Mouse (Mus musculus) G1E (cell line): ENCODE measurements around the gene Gm10073. TPM values are rescaled to one million over a fixed set of nuclear protein-coding genes. Genes with fewer than 3 reads are reported as not detected.
"Not testable (repeated sequence)": the region's sequence is repeated elsewhere in the genome, so short reads cannot be mapped to it uniquely, and the experiment has no call there.

ENCODE experiments used
- ATAC-seq: 2 replicates; pipeline ENCODE4 v1.8.0; 2016; ENCODE audit warnings: mild to moderate bottlenecking; ENCODE audit not compliant: insufficient number of reproducible peaks, poor library complexity, low FRiP score, severe bottlenecking; ENCODE audit errors: extremely low read depth
- DNase-seq: peaks from one replicate; pipeline ENCODE4 v3.0.0; 2012; ENCODE audit warnings: low spot score
- H3K27me3 ChIP-seq: 2 replicates; pipeline ENCODE4 v1.6.1; 2012; ENCODE audit warnings: mild to moderate bottlenecking, low read length, inconsistent platforms; ENCODE audit not compliant: insufficient read depth
- H3K36me3 ChIP-seq: replicated peaks from 2 replicates; pipeline ENCODE3; 2012; ENCODE audit warnings: mild to moderate bottlenecking, inconsistent platforms
- H3K4me1 ChIP-seq: 2 replicates; pipeline ENCODE4 v1.6.1; 2012; ENCODE audit warnings: low read depth, low read length, inconsistent platforms, mixed read lengths; ENCODE audit not compliant: insufficient read depth
- H3K4me3 ChIP-seq: 2 replicates; pipeline ENCODE4 v1.5.1; 2012; ENCODE audit warnings: low read depth, mild to moderate bottlenecking, inconsistent platforms, low read length, moderate library complexity, mixed read lengths
- H3K9me3 ChIP-seq: replicated peaks from 2 replicates; pipeline ENCODE4 v1.6.1; 2012; ENCODE audit warnings: inconsistent platforms
- CTCF ChIP-seq: IDR thresholded peaks from 2 replicates; pipeline ENCODE4 v1.5.1; 2012; ENCODE audit warnings: low read depth, low read length, inconsistent platforms, mixed read lengths
- GATA1 ChIP-seq: IDR thresholded peaks from 2 replicates; pipeline ENCODE4 v1.6.1; 2012; ENCODE audit warnings: borderline replicate concordance, low read length, inconsistent platforms, mixed read lengths
- GATA2 ChIP-seq: IDR thresholded peaks from 2 replicates; pipeline ENCODE4 v1.6.1; 2012; ENCODE audit warnings: low read depth, low read length, inconsistent platforms, borderline replicate concordance
- POLR2AphosphoS5 ChIP-seq: IDR thresholded peaks from 2 replicates; pipeline ENCODE4 v1.6.1; 2012; ENCODE audit warnings: low read depth, low read length, inconsistent platforms; ENCODE audit not compliant: insufficient replicate concordance
- TAL1 ChIP-seq: conservative IDR thresholded peaks from 2 replicates; pipeline ENCODE4 v1.6.1; 2012; ENCODE audit warnings: low read depth, low read length, inconsistent platforms, mixed read lengths
- polyA plus RNA-seq: library from polyadenylated mRNA; stranded (reverse); fragments of >175 nt; gene quantifications from 2 replicates; pipeline ENCODE4 v1.2.3, GENCODE M21; 2012
- total RNA-seq, 2 experiments: library from RNA; stranded (forward) in 1 of 2; stranded (reverse) in 1 of 2; fragments of 200-1000 nt in 1 of 2; fragments of >200 nt in 1 of 2; fragmentation: Nextera tagmentation in 1 of 2; gene quantifications; 2 replicates each; pipeline ENCODE4 v1.2.3; 2014 to 2017

Gm10073 gene
- total and polyA plus RNA-seq, 3 experiments, result 19.3 to 296 (median 20.2) TPM

- DNase-seq (no peak), ATAC-seq (no peak)
- no peaks in the 10 kb centered on the region for H3K4me1 ChIP-seq
- no peaks in the 10 kb centered on the region for H3K36me3 ChIP-seq
- H3K4me3 ChIP-seq, result no peak overlapping the region
- H3K27me3 ChIP-seq, result peaks cover 22% of the 10 kb centered on the region
- H3K9me3 ChIP-seq, result no peaks in the 10 kb centered on the region
- TF ChIP-seq GATA2 (no peak), TAL1 (no peak), GATA1 (no peak), POLR2AphosphoS5 (no peak), CTCF (no peak)
Measured at GRCm38 (mm10) chr8:106603933-106604332, 30.7 kb upstream of the Gm10073 start.

DNA sequence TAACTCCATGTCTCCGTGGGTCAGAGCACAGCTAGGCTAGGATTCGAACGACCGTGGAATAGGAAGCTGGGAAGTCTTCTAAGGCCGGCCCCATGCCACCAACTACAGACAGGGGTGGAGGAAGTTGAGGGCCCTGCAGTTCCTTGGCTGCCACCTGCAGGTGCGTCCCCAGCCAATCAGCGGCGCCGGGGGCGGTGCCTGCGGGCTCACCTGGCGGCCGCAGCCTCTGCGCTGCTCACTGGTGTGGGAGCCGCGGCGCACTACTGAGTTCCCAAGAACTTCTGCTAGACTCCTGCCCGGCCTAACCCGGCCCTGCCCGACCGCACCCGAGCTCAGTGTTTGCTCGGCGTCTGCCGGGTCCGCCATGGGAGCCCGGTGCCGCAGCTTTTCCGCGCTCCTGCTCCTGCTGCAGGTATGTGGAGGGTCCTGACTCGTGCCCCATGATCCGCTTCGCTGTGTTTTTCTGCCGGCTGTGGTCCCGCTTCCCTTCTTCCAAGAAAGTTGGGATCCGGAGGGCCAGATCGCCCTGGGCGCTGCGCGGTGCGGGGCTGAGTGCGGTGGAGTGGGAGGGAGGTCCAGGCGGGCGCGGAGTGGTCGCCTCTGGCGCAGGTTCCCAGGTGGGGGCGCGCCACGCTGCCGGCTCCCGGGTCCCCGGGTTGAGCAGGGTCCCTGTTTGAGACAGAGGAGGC, 30.0 kb upstream of the Gm10073 start, which contains the start of gene Cdh1:
Gene Cdh1 (plus strand): TSS at position 221 of the 689 bp plus-strand sequence.
- no peaks in the 10 kb centered on the region for H3K9me3 ChIP-seq
- TF ChIP-seq GATA2 (no peak), CTCF (no peak), GATA1 (no peak), TAL1 (no peak), POLR2AphosphoS5 (no peak)
- H3K4me1 ChIP-seq, result no peaks in the 10 kb centered on the region
- ATAC-seq, result no peak
- H3K4me3 ChIP-seq, result no peak within 1 kb of the TSS
- no peaks in the 10 kb centered on the region for H3K36me3 ChIP-seq
- peaks cover 20% of the 10 kb centered on the region for H3K27me3 ChIP-seq
- DNase-seq, result no peak

- no peak overlapping the region for H3K4me3 ChIP-seq
- no peaks in the 10 kb centered on the region for H3K36me3 ChIP-seq
- DNase-seq (no peak), ATAC-seq (no peak)
- H3K4me1 ChIP-seq, result no peaks in the 10 kb centered on the region
- TF ChIP-seq GATA2 (no peak), GATA1 (no peak), TAL1 (no peak), POLR2AphosphoS5 (no peak), CTCF (no peak)
- H3K27me3 ChIP-seq, result peaks cover 20% of the 10 kb centered on the region; the same call in 1 of the 2 replicates
- no peaks in the 10 kb centered on the region for H3K9me3 ChIP-seq
Measured at GRCm38 (mm10) chr8:106599265-106599979, 26.2 kb upstream of the Gm10073 start.

- Histone ChIP-seq H3K4me3 (no peak overlapping the region), H3K9me3 (no peaks in the 10 kb centered on the region), H3K36me3 (no peaks in the 10 kb centered on the region), H3K27me3 (0 out of 2 replicates have a peak, but pooled peaks cover 5% of the 10 kb centered on the region), H3K4me1 (no peaks in the 10 kb centered on the region)
- ATAC-seq (no peak), DNase-seq (no peak)
- no peak for TF ChIP-seq GATA2
- no peak for TF ChIP-seq GATA1
- no peak for TF ChIP-seq TAL1
- no peak for TF ChIP-seq CTCF
- no peak for TF ChIP-seq POLR2AphosphoS5
Measured at GRCm38 (mm10) chr8:106597067-106597466, 23.8 kb upstream of the Gm10073 start.

- not testable (repeated sequence) for H3K27me3 ChIP-seq, H3K4me1 ChIP-seq, H3K4me3 ChIP-seq, H3K36me3 ChIP-seq, ATAC-seq, DNase-seq, H3K9me3 ChIP-seq
Measured at GRCm38 (mm10) chr8:106595623-106596022, 22.4 kb upstream of the Gm10073 start.

GRCm38 (mm10) chr8:106592458-106592857, 19.2 kb upstream of the Gm10073 start:
- ATAC-seq (no peak), DNase-seq (no peak)
- no peak for TF ChIP-seq TAL1
- no peak for TF ChIP-seq POLR2AphosphoS5
- no peak for TF ChIP-seq GATA2
- TF ChIP-seq GATA1, result no peak
- TF ChIP-seq CTCF, result no peak
- no peaks in the 10 kb centered on the region for H3K9me3 ChIP-seq
- no peaks in the 10 kb centered on the region for H3K36me3 ChIP-seq
- H3K27me3 ChIP-seq, result 0 out of 2 replicates have a peak, but pooled peaks cover 5% of the 10 kb centered on the region
- H3K4me1 ChIP-seq, result no peaks in the 10 kb centered on the region
- no peak overlapping the region for H3K4me3 ChIP-seq
